Mouse (Mus musculus): Measurements from ENCODE around the gene Ifit2.

The Ifit2 gene

GRCm38 (mm10) chr19:34550534-34551223, at the start of gene Ifit2:
Gene Ifit2 (plus strand): TSS chr19:34550694.
- peak; percentile 83 for DNase-seq

GRCm38 (mm10) chr19:34500763-34501162, 49.7 kb upstream of the Ifit2 start:
- DNase-seq: peak; percentile 91

- DNase-seq: peak; percentile 40
These were observed 45.3 kb upstream of the Ifit2 start for GRCm38 (mm10) chr19:34505161-34505721.

- DNase-seq: peak; percentile 83
These were observed 39.8 kb upstream of the Ifit2 start for GRCm38 (mm10) chr19:34510717-34511116.

GRCm38 (mm10) chr19:34511528-34511927, 39.0 kb upstream of the Ifit2 start:
- peak; percentile 37 for DNase-seq

GRCm38 (mm10) chr19:34515681-34516080, 34.8 kb upstream of the Ifit2 start:
- peak; percentile 38 for DNase-seq

GRCm38 (mm10) chr19:34516346-34516745, 34.1 kb upstream of the Ifit2 start:
- no peak for DNase-seq

GRCm38 (mm10) chr19:34517197-34517596, 33.3 kb upstream of the Ifit2 start:
- DNase-seq: no peak

- no peak for DNase-seq
These were observed 32.5 kb upstream of the Ifit2 start for GRCm38 (mm10) chr19:34517812-34518594.

GRCm38 (mm10) chr19:34518786-34519185, 31.7 kb upstream of the Ifit2 start:
- DNase-seq: no peak

GRCm38 (mm10) chr19:34519646-34520045, 30.8 kb upstream of the Ifit2 start:
- no peak for DNase-seq

- DNase-seq: no peak
These were observed 30.4 kb upstream of the Ifit2 start for GRCm38 (mm10) chr19:34520051-34520450.

GRCm38 (mm10) chr19:34521361-34521760, 29.1 kb upstream of the Ifit2 start:
- DNase-seq: no peak

- DNase-seq: no peak
These were observed 28.5 kb upstream of the Ifit2 start for GRCm38 (mm10) chr19:34521978-34522377.

- DNase-seq: no peak
These were observed 27.3 kb upstream of the Ifit2 start for GRCm38 (mm10) chr19:34523106-34523725.

GRCm38 (mm10) chr19:34524646-34525045, 25.8 kb upstream of the Ifit2 start:
- no peak for DNase-seq

- DNase-seq: peak; percentile 68
These were observed 24.1 kb upstream of the Ifit2 start for GRCm38 (mm10) chr19:34526321-34526923.

- DNase-seq: peak; percentile 92
These were observed 23.4 kb upstream of the Ifit2 start, which contains the start of gene Lipa for GRCm38 (mm10) chr19:34526941-34527682. Gene Lipa (minus strand): TSS chr19:34527474.

- no peak for DNase-seq
These were observed 18.3 kb upstream of the Ifit2 start for GRCm38 (mm10) chr19:34532061-34532751.

- DNase-seq: no peak
These were observed 11.1 kb upstream of the Ifit2 start for GRCm38 (mm10) chr19:34539422-34539821.

GRCm38 (mm10) chr19:34546211-34546610, 4.3 kb upstream of the Ifit2 start:
- no peak for DNase-seq

- peak; percentile 89 for DNase-seq
These were observed 2.5 kb upstream of the Ifit2 start for GRCm38 (mm10) chr19:34547976-34548375.

Measured in thymus, postnatal 25 days (tissue).